Mouse (Mus musculus) forebrain, embryonic 15.5 days (tissue): ENCODE results near the gene C1qtnf1. TPM values are rescaled to one million over a fixed set of nuclear protein-coding genes. Genes with fewer than 3 reads are reported as not detected.
A peak's percentile ranks its signal among the peaks of the same experiment; 100 is the strongest.

Experiments
- ATAC-seq: fragments of 200-750 bp; cut with Nextera tagmentation; replicated peaks from 2 replicates; pipeline ENCODE4 v1.8.0; 2017; ENCODE audit warnings: mild to moderate bottlenecking, moderate TSS enrichment, moderate library complexity
- H3K27ac ChIP-seq: fragments of 300-500 bp; sonication (generic); replicated peaks from 2 replicates; pipeline ENCODE4 v1.5.1; 2015; ENCODE audit warnings: mild to moderate bottlenecking, inconsistent platforms
- H3K27me3 ChIP-seq: fragments of 300-500 bp; sonication (generic); 2 replicates; pipeline ENCODE4 v1.6.1; 2015; ENCODE audit warnings: inconsistent platforms
- H3K36me3 ChIP-seq: fragments of 300-500 bp; sonication (generic); 2 replicates; pipeline ENCODE4 v1.6.1; 2015; ENCODE audit warnings: mild to moderate bottlenecking, inconsistent platforms
- H3K4me1 ChIP-seq: fragments of 300-500 bp; sonication (generic); 2 replicates; pipeline ENCODE4 v1.6.1; 2015; ENCODE audit warnings: inconsistent platforms
- H3K4me2 ChIP-seq: fragments of 300-500 bp; sonication (generic); replicated peaks from 2 replicates; pipeline ENCODE4 v1.6.1; 2015; ENCODE audit warnings: mild to moderate bottlenecking, inconsistent platforms
- H3K4me3 ChIP-seq: fragments of 300-500 bp; sonication (generic); 2 replicates; pipeline ENCODE4 v1.5.1; 2015; ENCODE audit warnings: mild to moderate bottlenecking, inconsistent platforms
- H3K9ac ChIP-seq: fragments of 300-500 bp; sonication (generic); replicated peaks from 2 replicates; pipeline ENCODE4 v1.6.1; 2015; ENCODE audit warnings: mild to moderate bottlenecking, inconsistent platforms
- H3K9me3 ChIP-seq: fragments of 300-500 bp; sonication (generic); 2 replicates; pipeline ENCODE4 v1.6.1; 2016; ENCODE audit warnings: inconsistent platforms
- WGBS: fragments of 180-500 bp; shearing (Covaris S2); methylation state at CpG from one replicate; pipeline ENCODE4 v1.1.7; 2015; ENCODE audit warnings: mixed read lengths; 5-methylcytosine and 5-hydroxymethylcytosine counted together
- polyA plus RNA-seq: library from polyadenylated mRNA; unstranded; fragments of >200 nt; fragmentation: Nextera tagmentation; extraction: Ambion mirVana; gene quantifications from 2 replicates; pipeline ENCODE4 v1.2.1, GENCODE M21; 2015

Gene C1qtnf1
- polyA plus RNA-seq, 1 experiment from 2014 or later, result 3.4 TPM

GRCm38 (mm10) chr11:118413055-118413454 lies 14.9 kb upstream of the C1qtnf1 start:
- H3K36me3 ChIP-seq, result peaks cover 17% of the 10 kb centered on the region
- peak; percentile 53; the same call in 1 of the 2 replicates for ATAC-seq

GRCm38 (mm10) chr11:118414270-118414669 lies 13.7 kb upstream of the C1qtnf1 start:
- 92% methylated on average over 5 of the region's 5 CpGs for WGBS
- no peak overlapping the region for H3K9ac ChIP-seq
- no peaks in the 10 kb centered on the region for H3K9me3 ChIP-seq
- peaks cover 17% of the 10 kb centered on the region for H3K36me3 ChIP-seq
- H3K27ac ChIP-seq, result no peak overlapping the region
- ATAC-seq, result no peak
- peaks cover 39% of the 10 kb centered on the region for H3K4me1 ChIP-seq
- H3K4me3 ChIP-seq, result no peak overlapping the region
- H3K4me2 ChIP-seq, result no peak overlapping the region
- H3K27me3 ChIP-seq, result no peaks in the 10 kb centered on the region

More at GRCm38 (mm10) chr11:118413055-118413454, 14.9 kb upstream of the C1qtnf1 start:
- Histone ChIP-seq H3K4me3 (no peak overlapping the region), H3K4me2 (no peak overlapping the region), H3K27ac (peak overlapping the region; percentile 51), H3K4me1 (peaks cover 34% of the 10 kb centered on the region), H3K9ac (no peak overlapping the region), H3K9me3 (no peaks in the 10 kb centered on the region), H3K27me3 (no peaks in the 10 kb centered on the region)
- WGBS, result 72% methylated on average over 4 of the region's 4 CpGs

GRCm38 (mm10) chr11:118415630-118416029 lies 12.4 kb upstream of the C1qtnf1 start:
- H3K27ac ChIP-seq, result no peak overlapping the region
- no peak overlapping the region for H3K4me2 ChIP-seq
- peaks cover 44% of the 10 kb centered on the region for H3K4me1 ChIP-seq
- no peaks in the 10 kb centered on the region for H3K9me3 ChIP-seq
- no peak for ATAC-seq
- no peaks in the 10 kb centered on the region for H3K27me3 ChIP-seq
- H3K4me3 ChIP-seq, result no peak overlapping the region
- 90% methylated on average over 6 of the region's 6 CpGs for WGBS
- no peak overlapping the region for H3K9ac ChIP-seq
- peaks cover 10% of the 10 kb centered on the region for H3K36me3 ChIP-seq

DNA sequence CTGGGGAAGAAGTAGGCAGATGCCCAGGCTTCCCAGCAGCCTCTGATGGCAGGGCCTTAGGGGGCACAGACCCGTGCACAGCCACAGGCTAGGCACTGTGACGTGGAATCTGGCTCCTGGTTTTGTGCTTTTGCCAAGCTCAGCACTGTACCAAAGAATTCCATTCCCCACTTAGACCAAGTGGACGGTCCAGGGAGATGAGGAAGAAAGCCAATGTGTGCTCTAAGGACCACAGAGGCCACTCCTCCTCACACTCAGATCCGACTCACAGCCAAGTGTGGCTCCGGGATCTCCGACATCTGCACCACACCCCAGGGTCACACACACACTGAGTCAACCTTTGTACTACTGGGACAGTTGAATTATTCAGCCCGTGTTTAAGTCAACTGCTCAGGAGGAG lies 12.0 kb upstream of the C1qtnf1 start:
- no peak overlapping the region for H3K4me2 ChIP-seq
- no peak overlapping the region for H3K27ac ChIP-seq
- H3K9ac ChIP-seq, result no peak overlapping the region
- peaks cover 44% of the 10 kb centered on the region for H3K4me1 ChIP-seq
- H3K27me3 ChIP-seq, result no peaks in the 10 kb centered on the region
- 90% methylated on average over 7 of the region's 7 CpGs for WGBS
- ATAC-seq, result no peak
- no peak overlapping the region for H3K4me3 ChIP-seq
- peaks cover 6% of the 10 kb centered on the region for H3K36me3 ChIP-seq
- no peaks in the 10 kb centered on the region for H3K9me3 ChIP-seq

GRCm38 (mm10) chr11:118417496-118417895 lies 10.5 kb upstream of the C1qtnf1 start:
- peaks cover 39% of the 10 kb centered on the region for H3K4me1 ChIP-seq
- no peak for ATAC-seq
- no peaks in the 10 kb centered on the region for H3K9me3 ChIP-seq
- H3K27me3 ChIP-seq, result no peaks in the 10 kb centered on the region
- H3K36me3 ChIP-seq, result peaks cover 5% of the 10 kb centered on the region; the same call in 1 of the 2 replicates
- 93% methylated on average over 9 of the region's 9 CpGs for WGBS
- H3K9ac ChIP-seq, result no peak overlapping the region
- no peak overlapping the region; the same call in 1 of the 2 replicates for H3K4me2 ChIP-seq
- H3K4me3 ChIP-seq, result peak overlapping the region; percentile 97; the same call in 1 of the 2 replicates
- H3K27ac ChIP-seq, result no peak overlapping the region

GRCm38 (mm10) chr11:118418442-118418833 lies 9.6 kb upstream of the C1qtnf1 start:
- WGBS, result 3% methylated on average over 12 of the region's 12 CpGs
- H3K9me3 ChIP-seq, result no peaks in the 10 kb centered on the region

GRCm38 (mm10) chr11:118418834-118419504 lies 9.0 kb upstream of the C1qtnf1 start, which contains the start of gene Cant1:
Gene Cant1, minus strand, starts transcription at chr11:118419086.
- H3K27ac ChIP-seq, result peak within 1 kb of the TSS; percentile 69
- H3K9me3 ChIP-seq, result no peaks in the 10 kb centered on the region
- peaks cover 5% of the 10 kb centered on the region; the same call in 1 of the 2 replicates for H3K36me3 ChIP-seq
- H3K4me3 ChIP-seq, result peak within 1 kb of the TSS; percentile 97
- peak within 1 kb of the TSS; percentile 84 for H3K4me2 ChIP-seq
- H3K9ac ChIP-seq, result peak within 1 kb of the TSS; percentile 99
- peak; percentile 95 for ATAC-seq
- under 1% methylated on average over 48 of the region's 50 CpGs for WGBS
- peaks cover 38% of the 10 kb centered on the region for H3K4me1 ChIP-seq
- H3K27me3 ChIP-seq, result no peaks in the 10 kb centered on the region

More at GRCm38 (mm10) chr11:118418442-118418833, 9.6 kb upstream of the C1qtnf1 start:
- peak; percentile 12 for ATAC-seq
- H3K4me1 ChIP-seq, result peaks cover 36% of the 10 kb centered on the region
- peaks cover 5% of the 10 kb centered on the region; the same call in 1 of the 2 replicates for H3K36me3 ChIP-seq
- H3K4me3 ChIP-seq, result peak overlapping the region; percentile 97
- H3K4me2 ChIP-seq, result peak overlapping the region; percentile 84
- no peaks in the 10 kb centered on the region for H3K27me3 ChIP-seq
- H3K27ac ChIP-seq, result peak overlapping the region; percentile 69
- peak overlapping the region; percentile 99 for H3K9ac ChIP-seq

DNA sequence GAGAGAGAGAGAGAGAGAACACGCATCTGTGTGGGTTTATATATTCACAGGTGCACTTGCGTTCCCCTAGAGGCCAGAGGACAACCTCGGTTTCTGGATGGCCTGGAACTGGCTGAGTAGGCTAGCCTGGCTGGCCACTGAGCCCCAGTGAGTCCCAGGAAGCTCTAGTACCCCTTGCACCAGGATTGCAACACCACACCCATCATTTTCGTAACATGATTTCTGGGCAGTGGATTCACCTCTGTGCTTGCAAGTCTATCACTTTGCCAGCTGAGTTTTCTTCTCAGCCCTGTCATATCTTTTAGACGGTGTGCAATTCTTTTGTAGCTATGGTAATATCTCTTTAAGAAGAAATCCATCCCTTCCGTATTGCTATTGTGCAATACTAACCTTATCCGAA lies 7.7 kb upstream of the C1qtnf1 start:
- H3K4me1 ChIP-seq, result peaks cover 46% of the 10 kb centered on the region
- H3K36me3 ChIP-seq, result peaks cover 5% of the 10 kb centered on the region; the same call in 1 of the 2 replicates
- ATAC-seq, result no peak
- no peaks in the 10 kb centered on the region for H3K27me3 ChIP-seq
- no peak overlapping the region for H3K4me3 ChIP-seq
- 76% methylated on average over 7 of the region's 7 CpGs for WGBS
- no peak overlapping the region for H3K4me2 ChIP-seq
- no peak overlapping the region for H3K27ac ChIP-seq
- H3K9ac ChIP-seq, result no peak overlapping the region
- no peaks in the 10 kb centered on the region for H3K9me3 ChIP-seq

GRCm38 (mm10) chr11:118423266-118423971 lies 4.6 kb upstream of the C1qtnf1 start:
- Histone ChIP-seq H3K27me3 (no peaks in the 10 kb centered on the region), H3K36me3 (no peaks in the 10 kb centered on the region), H3K4me2 (peak overlapping the region; percentile 36), H3K27ac (peak overlapping the region; percentile 84), H3K9me3 (no peaks in the 10 kb centered on the region), H3K9ac (0 out of 2 replicates have a peak overlapping the region, but pooled peaks have one; percentile 15), H3K4me3 (no peak overlapping the region), H3K4me1 (peaks cover 37% of the 10 kb centered on the region)
- 3% methylated on average over 18 of the region's 18 CpGs for WGBS
- ATAC-seq, result peak; percentile 36

DNA sequence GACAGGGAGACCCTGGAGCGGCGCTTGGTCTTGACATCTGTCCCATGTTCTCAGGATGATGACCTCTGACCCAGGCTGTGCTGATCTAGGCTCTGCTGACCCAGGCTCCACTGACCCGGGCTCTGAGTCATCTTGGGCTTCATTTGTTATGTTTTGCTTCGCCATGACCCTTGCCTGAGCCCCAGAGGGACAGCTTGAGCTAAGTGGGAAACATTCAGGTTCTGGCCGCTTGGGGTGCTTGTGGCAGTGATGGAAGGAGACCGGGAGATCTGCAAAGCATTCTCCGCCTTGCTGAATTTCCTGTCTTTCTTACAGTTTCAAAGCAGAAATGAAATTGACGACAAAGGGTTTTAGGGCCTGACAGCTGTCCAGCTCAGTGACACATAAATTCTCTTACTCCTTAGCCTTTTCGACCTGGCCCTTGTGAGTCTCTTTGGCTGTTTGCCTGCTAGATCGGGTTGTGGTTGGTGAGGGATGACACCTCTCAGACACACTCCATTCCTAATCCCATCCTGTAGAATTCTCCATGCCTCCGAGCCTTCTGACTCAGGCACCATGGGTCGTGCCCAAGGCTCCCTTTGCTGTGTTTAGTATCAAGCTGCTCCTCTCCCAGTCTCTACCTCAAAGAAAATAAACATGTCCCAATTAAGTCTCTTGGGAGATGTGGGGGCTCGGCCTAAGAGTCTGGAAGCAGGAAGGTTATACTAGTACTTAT lies 3.2 kb upstream of the C1qtnf1 start:
- ATAC-seq, result no peak
- H3K4me3 ChIP-seq, result no peak overlapping the region
- no peaks in the 10 kb centered on the region for H3K9me3 ChIP-seq
- peak overlapping the region; percentile 84 for H3K27ac ChIP-seq
- 75% methylated on average over 13 of the region's 13 CpGs for WGBS
- peaks cover 40% of the 10 kb centered on the region for H3K4me1 ChIP-seq
- H3K9ac ChIP-seq, result no peak overlapping the region
- no peak overlapping the region for H3K4me2 ChIP-seq
- no peaks in the 10 kb centered on the region for H3K36me3 ChIP-seq
- no peaks in the 10 kb centered on the region for H3K27me3 ChIP-seq

DNA sequence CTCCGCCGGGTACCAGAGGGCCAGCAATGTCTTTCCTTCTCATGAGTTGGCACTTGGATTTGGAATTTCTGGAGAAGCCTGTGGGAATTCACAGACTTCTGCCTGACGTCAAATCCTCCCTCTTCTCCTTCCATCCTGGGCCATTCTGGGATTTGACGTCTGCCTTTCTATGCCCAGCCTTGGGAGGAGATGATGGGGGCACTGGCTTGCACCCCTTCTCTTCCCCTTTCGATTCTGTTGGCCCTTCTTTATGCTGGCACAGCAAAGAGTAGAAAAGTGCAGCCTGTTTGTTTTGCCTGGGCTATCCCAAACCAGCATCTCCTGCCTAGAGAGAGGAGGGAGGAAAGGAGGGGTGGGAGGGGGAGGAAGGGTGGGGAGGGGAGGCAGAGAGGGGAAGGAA lies 1.2 kb upstream of the C1qtnf1 start:
- peaks cover 44% of the 10 kb centered on the region for H3K4me1 ChIP-seq
- H3K9ac ChIP-seq, result no peak overlapping the region
- no peak overlapping the region for H3K4me2 ChIP-seq
- no peaks in the 10 kb centered on the region for H3K36me3 ChIP-seq
- 73% methylated on average over 5 of the region's 5 CpGs for whole genome bisulfite sequencing
- H3K27ac ChIP-seq, result no peak overlapping the region
- no peaks in the 10 kb centered on the region for H3K27me3 ChIP-seq
- H3K4me3 ChIP-seq, result no peak overlapping the region
- H3K9me3 ChIP-seq, result no peaks in the 10 kb centered on the region
- no peak for ATAC-seq
